Mouse (Mus musculus) left cerebral cortex, adult 8-10 months (tissue): ENCODE measurements around the gene Cd96. TPM values are rescaled to one million over a fixed set of nuclear protein-coding genes. Genes with fewer than 3 reads are reported as not detected.

Experiments
- DNase-seq, 2 experiments: peaks; one replicate each; pipeline ENCODE4 v3.0.0; 2022; ENCODE audit warnings: low spot score in 2 of 2
- total RNA-seq, 4 experiments: library from RNA; stranded (reverse); gene quantifications; 2 replicates each; pipeline ENCODE4 v1.2.4; 2022

Gene Cd96
- total RNA-seq, 4 experiments from 2014 or later = not detected

GRCm38 (mm10) chr16:45990901-45991676 is 129.0 kb downstream of the Cd96 start:
- DNase-seq = no peak

- no peak for DNase-seq
Observed at GRCm38 (mm10) chr16:45986236-45986635, 133.8 kb downstream of the Cd96 start.

Other genes with a start within 250 kb of the Cd96 start
- 1 to 10 TPM; 6.1 to 8.0 (median 7.6) TPM for gene Phldb2, start 166.7 kb downstream of the Cd96 start, total RNA-seq
- 10 to 100 TPM; 53.2 to 61.9 (median 56.1) TPM for gene Plcxd2, start 110.0 kb downstream of the Cd96 start, total RNA-seq
- gene Gm4737, start 34.8 kb upstream of the Cd96 start, total RNA-seq = 10 to 100 TPM; 14.5 to 15.2 (median 14.8) TPM